Mouse (Mus musculus) thymus, adult 2 months (tissue): ENCODE measurements at regions not wholly inside any gene's neighbourhood (a gene's known extent, or its start where the extent isn't known, plus 50 kb on each side); places are given as distances from the start of the nearest gene placed in this dataset.

Experiments
- DNase-seq: peaks from one replicate; pipeline ENCODE4 v3.0.0; 2021
- H3K27ac ChIP-seq: fragments of 200-500 bp; 2 replicates; pipeline ENCODE4 v1.5.1; 2012; ENCODE audit warnings: low read length, control low read depth; ENCODE audit not compliant: control insufficient read depth, insufficient read depth
- H3K27me3 ChIP-seq: fragments of 200-500 bp; 2 replicates; pipeline ENCODE4 v1.6.1; 2012; ENCODE audit warnings: mild to moderate bottlenecking, low read length, moderate library complexity, mixed read lengths; ENCODE audit not compliant: control insufficient read depth, insufficient read depth
- H3K36me3 ChIP-seq: fragments of 200-500 bp; 2 replicates; pipeline ENCODE4 v1.6.1; 2012; ENCODE audit warnings: mild to moderate bottlenecking, low read length, moderate library complexity; ENCODE audit not compliant: control insufficient read depth, insufficient read depth
- H3K4me1 ChIP-seq: fragments of 200-500 bp; replicated peaks from 2 replicates; pipeline ENCODE4 v1.6.1; 2012; ENCODE audit warnings: low read length; ENCODE audit not compliant: control insufficient read depth, insufficient read depth
- H3K4me3 ChIP-seq: fragments of 200-500 bp; 2 replicates; pipeline ENCODE4 v1.5.1; 2012; ENCODE audit warnings: mild to moderate bottlenecking, low read length, control low read depth, moderate library complexity; ENCODE audit not compliant: control insufficient read depth, insufficient read depth
- CTCF ChIP-seq: fragments of 200-500 bp; IDR thresholded peaks from 2 replicates; pipeline ENCODE4 v1.5.1; 2012; ENCODE audit warnings: mild to moderate bottlenecking, control low read depth, low read length, moderate library complexity, borderline replicate concordance; ENCODE audit not compliant: control insufficient read depth, poor library complexity, insufficient read depth; ENCODE audit errors: extremely low read depth
- POLR2A ChIP-seq: fragments of 200-500 bp; IDR thresholded peaks from 2 replicates; pipeline ENCODE4 v1.6.1; 2012; ENCODE audit warnings: mild to moderate bottlenecking, low read length, control low read depth, moderate library complexity; ENCODE audit not compliant: control insufficient read depth, poor library complexity, insufficient read depth; ENCODE audit errors: extremely low read depth
- WGBS: fragments of 180-500 bp; shearing (Covaris S2); methylation state at CpG from one replicate; pipeline ENCODE4 v1.1.7; 2018; 5-methylcytosine and 5-hydroxymethylcytosine counted together

GRCm38 (mm10) chr10:7268386-7269033 lies 56.5 kb upstream of the Cnksr3 start:
- H3K4me3 ChIP-seq: no peak overlapping the region
- no peaks in the 10 kb centered on the region for H3K27me3 ChIP-seq
- no peaks in the 10 kb centered on the region for H3K4me1 ChIP-seq
- DNase-seq: no peak
- 94% methylated on average over 9 of the region's 9 CpGs for WGBS
- H3K27ac ChIP-seq: no peak overlapping the region
- H3K36me3 ChIP-seq: no peaks in the 10 kb centered on the region
- TF ChIP-seq POLR2A (no peak), CTCF (no peak)

- 95% methylated on average over 4 of the region's 4 CpGs for WGBS
- Histone ChIP-seq H3K36me3 (no peaks in the 10 kb centered on the region), H3K27me3 (no peaks in the 10 kb centered on the region), H3K27ac (no peak overlapping the region), H3K4me3 (no peak overlapping the region), H3K4me1 (no peaks in the 10 kb centered on the region)
- no peak for DNase-seq
- TF ChIP-seq CTCF (no peak), POLR2A (no peak)
Measured at GRCm38 (mm10) chr10:7267903-7268302, 55.9 kb upstream of the Cnksr3 start.

GRCm38 (mm10) chr10:7267106-7267505 lies 55.1 kb upstream of the Cnksr3 start:
- WGBS: 88% methylated on average over 4 of the region's 4 CpGs
- TF ChIP-seq CTCF (no peak), POLR2A (no peak)
- no peak for DNase-seq
- Histone ChIP-seq H3K27ac (no peak overlapping the region), H3K4me3 (no peak overlapping the region), H3K4me1 (no peaks in the 10 kb centered on the region), H3K36me3 (no peaks in the 10 kb centered on the region), H3K27me3 (no peaks in the 10 kb centered on the region)

- WGBS: 86% methylated on average over 9 of the region's 9 CpGs
- TF ChIP-seq POLR2A: no peak
- TF ChIP-seq CTCF: no peak
- no peak overlapping the region for H3K4me3 ChIP-seq
- no peaks in the 10 kb centered on the region for H3K36me3 ChIP-seq
- no peak overlapping the region for H3K27ac ChIP-seq
- no peaks in the 10 kb centered on the region for H3K27me3 ChIP-seq
- no peak for DNase-seq
- no peaks in the 10 kb centered on the region for H3K4me1 ChIP-seq
Measured at GRCm38 (mm10) chr10:7265412-7265811, 53.4 kb upstream of the Cnksr3 start.

- TF ChIP-seq POLR2A (no peak), CTCF (no peak)
Measured at GRCm38 (mm10) chr10:7264721-7265120, 52.7 kb upstream of the Cnksr3 start.

More at GRCm38 (mm10) chr10:7264721-7265120, 52.7 kb upstream of the Cnksr3 start:
- no peaks in the 10 kb centered on the region for H3K36me3 ChIP-seq
- no peak for DNase-seq
- no peak overlapping the region for H3K4me3 ChIP-seq
- no peaks in the 10 kb centered on the region for H3K4me1 ChIP-seq
- WGBS: 94% methylated on average over 4 of the region's 4 CpGs
- H3K27ac ChIP-seq: no peak overlapping the region
- no peaks in the 10 kb centered on the region for H3K27me3 ChIP-seq
